46 mouse cellular contexts compared by ENCODE assay signal in genomic region chr10:78581121-78581520, GRCm38 (mm10). TPM values are rescaled to one million over a fixed set of nuclear protein-coding genes. Genes with fewer than 3 reads are reported as not detected.
"Had no signal": no experiment of that assay in that cellular context is flagged by ENCODE, and none has a peak within 500 bp of the region (broad histone marks: within the 10 kb centered on the region; RNA-seq: fewer than 3 reads in every experiment).

No protein-coding gene starts in this region.

- H3K27ac ChIP-seq: limb, embryonic 10.5 days; limb, embryonic 12.5 days; limb, embryonic 13.5 days; limb, embryonic 15.5 days; liver, embryonic 12.5 days; liver, embryonic 13.5 days; liver, embryonic 14.5 days; liver, embryonic 15.5 days; lung, embryonic 15.5 days; macrophage; midbrain, embryonic 10.5 days; midbrain, embryonic 12.5 days; midbrain, embryonic 13.5 days; midbrain, embryonic 15.5 days had no signal

- H3K9me3 ChIP-seq: limb, embryonic 10.5 days; limb, embryonic 12.5 days; limb, embryonic 13.5 days; limb, embryonic 15.5 days; liver, embryonic 12.5 days; liver, embryonic 13.5 days; liver, embryonic 15.5 days; lung, embryonic 15.5 days; megakaryocyte, embryonic 14.5 days; midbrain, embryonic 10.5 days; midbrain, embryonic 12.5 days; midbrain, embryonic 13.5 days; midbrain, embryonic 15.5 days had no signal

- H3K4me1 ChIP-seq: limb, embryonic 10.5 days; limb, embryonic 12.5 days; limb, embryonic 13.5 days; lung, embryonic 15.5 days; midbrain, embryonic 10.5 days; midbrain, embryonic 12.5 days; midbrain, embryonic 13.5 days; midbrain, embryonic 15.5 days had no signal

- DNase-seq: left cerebral cortex, postnatal 4 days; liver; liver, embryonic 13.5 days; liver, postnatal 0 days; lung, adult 18-20 months; lung, adult 2 months; lung, embryonic 14.5 days; lung, postnatal 10 days; lung, postnatal 14 days; lung, postnatal 36 days; lung, postnatal 4 days; midbrain, embryonic 14.5 days had no signal

- H3K27me3 ChIP-seq: limb, embryonic 12.5 days; limb, embryonic 13.5 days; limb, embryonic 15.5 days; liver, embryonic 12.5 days; liver, embryonic 13.5 days; liver, embryonic 15.5 days; lung, embryonic 15.5 days; megakaryocyte, embryonic 14.5 days; midbrain, embryonic 12.5 days; midbrain, embryonic 13.5 days; midbrain, embryonic 15.5 days had no signal

- H3K4me3 ChIP-seq: limb, embryonic 10.5 days; limb, embryonic 12.5 days; limb, embryonic 13.5 days; limb, embryonic 15.5 days; liver, embryonic 12.5 days; liver, embryonic 13.5 days; liver, embryonic 15.5 days; lung, embryonic 15.5 days; megakaryocyte, embryonic 14.5 days; midbrain, embryonic 10.5 days; midbrain, embryonic 12.5 days; midbrain, embryonic 13.5 days; midbrain, embryonic 15.5 days; myocyte had no signal

RNA-seq across cellular contexts. Expression of gene Syde1, which starts 10.6 kb away (rescaled TPM):
- total RNA-seq: megakaryocyte-erythroid progenitor cell, adult 5-6 weeks had no signal

RNA-seq across cellular contexts. Expression of gene Olfr1357, which starts 36.8 kb away (rescaled TPM):
- total RNA-seq: left cerebral cortex, postnatal 10 days; left cerebral cortex, postnatal 14 days; left cerebral cortex, postnatal 25 days; left cerebral cortex, postnatal 36 days; left cerebral cortex, postnatal 4 days; liver, adult 2 months; megakaryocyte progenitor cell, adult 5-6 weeks; megakaryocyte, adult 5-6 weeks; megakaryocyte-erythroid progenitor cell, adult 5-6 weeks; midbrain, postnatal 0 days; monocyte, adult 5-6 weeks had no signal
- polyA plus RNA-seq: limb, embryonic 10.5 days; limb, embryonic 11.5 days; limb, embryonic 12.5 days; limb, embryonic 13.5 days; limb, embryonic 14.5 days; limb, embryonic 15.5 days; liver, adult 2 months; liver, embryonic 11.5 days; liver, embryonic 12.5 days; liver, embryonic 13.5 days; liver, embryonic 14.5 days; liver, embryonic 15.5 days; liver, embryonic 16.5 days; liver, postnatal 0 days; lung, adult 2 months; lung, embryonic 14.5 days; lung, embryonic 15.5 days; lung, embryonic 16.5 days; lung, postnatal 0 days; macrophage; midbrain, embryonic 10.5 days; midbrain, embryonic 11.5 days; midbrain, embryonic 12.5 days; midbrain, embryonic 13.5 days; midbrain, embryonic 14.5 days; midbrain, embryonic 15.5 days; midbrain, embryonic 16.5 days; midbrain, postnatal 0 days; myocyte; neural tube, embryonic 11.5 days had no signal
